Mouse (Mus musculus): ENCODE measurements around the gene Tex38. TPM values are rescaled to one million over a fixed set of nuclear protein-coding genes. Genes with fewer than 3 reads are reported as not detected.

Gene Tex38
- polyA plus RNA-seq, 1 experiment = not detected

DNA sequence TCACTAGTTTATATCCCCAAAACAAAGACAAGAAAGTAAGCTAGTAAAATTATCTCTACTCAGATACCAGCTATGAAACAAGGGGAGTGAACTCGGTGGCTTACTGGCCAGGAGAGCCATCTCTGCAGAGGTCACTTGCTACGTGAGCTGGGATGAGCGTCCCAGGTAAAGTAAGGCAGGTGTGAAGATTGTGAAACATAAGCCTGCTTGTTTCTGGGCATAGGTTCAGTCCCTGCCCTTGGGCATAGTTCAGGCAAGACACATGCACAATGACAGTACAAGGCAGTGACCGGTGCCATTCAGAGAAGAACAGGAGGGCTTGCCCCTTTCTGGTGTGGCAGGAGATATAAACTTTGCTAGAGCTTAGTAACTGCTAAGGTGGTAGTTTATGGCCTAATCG is 34.8 kb upstream of the Tex38 start:
- H3K36me3 ChIP-seq (ENCODE audit: control insufficient read depth, insufficient read depth) = no peaks in the 10 kb centered on the region
- no peaks in the 10 kb centered on the region for H3K79me3 ChIP-seq (ENCODE audit: low read depth)
- no peak overlapping the region for H3ac ChIP-seq (ENCODE audit: control insufficient read depth, insufficient read length, low read depth)
- TF ChIP-seq MYOG (IDR thresholded peaks at IDR 0.05; ENCODE audit: control insufficient read depth, extremely low read depth, insufficient read length) (no peak), MYOD1 (IDR thresholded peaks at IDR 0.05; ENCODE audit: control insufficient read depth, insufficient read length, low read depth) (no peak), CEBPB (IDR thresholded peaks at IDR 0.05; ENCODE audit: low read depth) (no peak), MAX (IDR thresholded peaks at IDR 0.05) (no peak), CTCF (IDR thresholded peaks at IDR 0.05; ENCODE audit: control insufficient read depth, insufficient read depth, insufficient read length) (no peak), FOSL1 (IDR thresholded peaks at IDR 0.05; ENCODE audit: insufficient read depth, low read length, poor library complexity, severe bottlenecking) (no peak), USF1 (IDR thresholded peaks at IDR 0.05; ENCODE audit: low read depth) (no peak)
- no peaks in the 10 kb centered on the region for H3K27me3 ChIP-seq (ENCODE audit: control insufficient read depth, insufficient read depth, insufficient read length)
- no peaks in the 10 kb centered on the region for H3K79me2 ChIP-seq (ENCODE audit: control insufficient read depth, insufficient read depth)
- no peak overlapping the region for H3K4me3 ChIP-seq (ENCODE audit: insufficient read depth, poor library complexity, severe bottlenecking)

DNA sequence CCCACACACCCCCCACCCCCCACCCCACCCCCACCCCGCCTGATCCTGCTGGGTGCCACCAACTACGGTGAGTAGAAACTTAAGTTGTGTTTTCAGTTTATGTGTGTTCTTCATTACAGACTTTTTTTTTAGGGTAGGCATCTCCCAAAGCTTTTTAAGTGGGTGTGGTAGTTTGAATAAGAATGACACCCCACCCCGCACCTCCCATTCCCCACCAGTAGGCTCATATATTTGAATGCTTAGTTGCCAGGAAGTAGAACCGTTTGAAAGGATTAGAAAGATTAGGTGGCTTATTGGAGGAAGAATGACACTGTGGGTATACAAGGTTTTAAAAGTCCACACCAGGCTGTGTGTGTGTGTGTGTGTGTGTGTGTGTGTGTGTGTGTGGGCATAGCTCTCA is 31.5 kb upstream of the Tex38 start:
- Histone ChIP-seq H3K27me3 (ENCODE audit: control insufficient read depth, insufficient read depth, insufficient read length) (no peaks in the 10 kb centered on the region), H3K79me3 (ENCODE audit: low read depth) (no peaks in the 10 kb centered on the region), H3K4me3 (ENCODE audit: insufficient read depth, poor library complexity, severe bottlenecking) (no peak overlapping the region), H3K79me2 (ENCODE audit: control insufficient read depth, insufficient read depth) (no peaks in the 10 kb centered on the region), H3ac (ENCODE audit: control insufficient read depth, insufficient read length, low read depth) (no peak overlapping the region), H3K36me3 (ENCODE audit: control insufficient read depth, insufficient read depth) (no peaks in the 10 kb centered on the region)
- TF ChIP-seq MAX (IDR thresholded peaks at IDR 0.05) (no peak), MYOD1 (IDR thresholded peaks at IDR 0.05; ENCODE audit: control insufficient read depth, insufficient read length, low read depth) (no peak), FOSL1 (IDR thresholded peaks at IDR 0.05; ENCODE audit: insufficient read depth, low read length, poor library complexity, severe bottlenecking) (no peak), USF1 (IDR thresholded peaks at IDR 0.05; ENCODE audit: low read depth) (no peak), MYOG (IDR thresholded peaks at IDR 0.05; ENCODE audit: control insufficient read depth, extremely low read depth, insufficient read length) (no peak), CEBPB (IDR thresholded peaks at IDR 0.05; ENCODE audit: low read depth) (no peak), CTCF (IDR thresholded peaks at IDR 0.05; ENCODE audit: control insufficient read depth, insufficient read depth, insufficient read length) (no peak)

DNA sequence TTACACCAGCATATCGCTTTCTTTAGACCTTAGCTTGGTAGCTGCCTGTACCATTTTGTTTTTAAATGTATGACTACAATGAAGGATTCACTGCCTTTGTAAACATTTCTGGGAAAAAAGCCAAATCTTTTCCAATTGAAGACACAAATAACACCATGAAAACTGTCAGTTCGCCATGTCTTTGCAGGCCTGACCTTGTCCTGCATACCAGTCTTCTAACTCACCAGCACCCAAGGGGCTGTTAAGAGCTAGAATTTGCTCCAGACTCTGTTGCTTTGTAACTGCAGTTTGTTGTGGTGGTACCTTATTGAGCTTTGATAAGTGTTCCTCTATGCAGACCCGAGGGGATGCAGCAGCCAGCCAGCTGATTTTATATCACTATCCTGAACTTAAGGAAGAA is 19.2 kb upstream of the Tex38 start:
- TF ChIP-seq USF1 (IDR thresholded peaks at IDR 0.05; ENCODE audit: low read depth) (no peak), FOSL1 (IDR thresholded peaks at IDR 0.05; ENCODE audit: insufficient read depth, low read length, poor library complexity, severe bottlenecking) (no peak), CTCF (IDR thresholded peaks at IDR 0.05; ENCODE audit: control insufficient read depth, insufficient read depth, insufficient read length) (no peak), MAX (IDR thresholded peaks at IDR 0.05) (no peak), CEBPB (IDR thresholded peaks at IDR 0.05; ENCODE audit: low read depth) (no peak), MYOG (IDR thresholded peaks at IDR 0.05; ENCODE audit: control insufficient read depth, extremely low read depth, insufficient read length) (no peak), MYOD1 (IDR thresholded peaks at IDR 0.05; ENCODE audit: control insufficient read depth, insufficient read length, low read depth) (no peak)
- no peak overlapping the region for H3K4me3 ChIP-seq (ENCODE audit: insufficient read depth, poor library complexity, severe bottlenecking)
- H3K79me3 ChIP-seq (ENCODE audit: low read depth) = no peaks in the 10 kb centered on the region
- H3K27me3 ChIP-seq (ENCODE audit: control insufficient read depth, insufficient read depth, insufficient read length) = no peaks in the 10 kb centered on the region
- no peak overlapping the region for H3ac ChIP-seq (ENCODE audit: control insufficient read depth, insufficient read length, low read depth)
- no peaks in the 10 kb centered on the region for H3K79me2 ChIP-seq (ENCODE audit: control insufficient read depth, insufficient read depth)
- H3K36me3 ChIP-seq (ENCODE audit: control insufficient read depth, insufficient read depth) = peaks cover 65% of the 10 kb centered on the region

DNA sequence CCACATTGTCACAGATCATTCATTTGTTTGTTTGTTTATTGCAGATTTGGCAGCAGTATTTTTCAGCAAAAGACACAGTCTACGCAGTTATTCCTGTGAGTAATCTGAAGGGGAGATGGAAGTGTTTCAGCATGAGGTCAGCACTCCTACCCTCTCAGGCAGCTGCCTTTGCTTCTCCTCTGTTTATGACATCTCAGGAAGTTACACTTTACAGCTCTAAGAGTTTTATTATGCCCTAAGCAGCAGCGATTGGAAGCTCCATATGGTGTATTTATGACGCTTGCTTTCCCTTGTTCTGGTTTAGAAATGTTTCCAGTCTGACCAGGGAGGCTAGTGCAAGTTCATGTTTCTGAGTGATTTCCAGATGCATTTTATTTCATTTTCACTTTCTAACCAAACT is 14.5 kb upstream of the Tex38 start:
- no peaks in the 10 kb centered on the region for H3K79me2 ChIP-seq (ENCODE audit: control insufficient read depth, insufficient read depth)
- no peak for TF ChIP-seq CTCF (IDR thresholded peaks at IDR 0.05; ENCODE audit: control insufficient read depth, insufficient read depth, insufficient read length)
- TF ChIP-seq MYOD1 (IDR thresholded peaks at IDR 0.05; ENCODE audit: control insufficient read depth, insufficient read length, low read depth) = no peak
- no peak for TF ChIP-seq USF1 (IDR thresholded peaks at IDR 0.05; ENCODE audit: low read depth)
- TF ChIP-seq MAX (IDR thresholded peaks at IDR 0.05) = no peak
- no peak for TF ChIP-seq CEBPB (IDR thresholded peaks at IDR 0.05; ENCODE audit: low read depth)
- no peak for TF ChIP-seq FOSL1 (IDR thresholded peaks at IDR 0.05; ENCODE audit: insufficient read depth, low read length, poor library complexity, severe bottlenecking)
- no peak for TF ChIP-seq MYOG (IDR thresholded peaks at IDR 0.05; ENCODE audit: control insufficient read depth, extremely low read depth, insufficient read length)
- no peak overlapping the region for H3ac ChIP-seq (ENCODE audit: control insufficient read depth, insufficient read length, low read depth)
- H3K27me3 ChIP-seq (ENCODE audit: control insufficient read depth, insufficient read depth, insufficient read length) = no peaks in the 10 kb centered on the region
- H3K79me3 ChIP-seq (ENCODE audit: low read depth) = no peaks in the 10 kb centered on the region
- H3K36me3 ChIP-seq (ENCODE audit: control insufficient read depth, insufficient read depth) = peaks cover 70% of the 10 kb centered on the region
- H3K4me3 ChIP-seq (ENCODE audit: insufficient read depth, poor library complexity, severe bottlenecking) = no peak overlapping the region

DNA sequence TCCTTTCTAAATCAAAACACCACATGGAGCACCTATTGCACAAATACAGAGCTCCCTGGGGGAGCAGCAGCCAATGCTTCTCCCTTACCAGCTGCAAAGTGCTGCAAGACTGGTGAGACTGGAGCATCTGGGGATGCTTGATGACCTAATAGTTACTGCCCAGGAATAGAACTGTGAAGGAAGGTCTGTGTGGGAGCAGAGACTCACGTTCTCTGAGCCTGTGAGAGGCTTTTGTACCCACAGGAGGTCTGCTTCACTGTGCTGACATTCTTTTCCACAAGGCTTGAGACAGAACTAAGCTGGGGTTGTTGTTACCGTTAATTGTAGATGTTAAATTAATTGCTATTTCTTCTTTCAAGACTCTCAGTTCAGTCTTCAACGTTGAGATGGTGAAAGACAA is 10.0 kb upstream of the Tex38 start:
- peaks cover 45% of the 10 kb centered on the region for H3K36me3 ChIP-seq (ENCODE audit: control insufficient read depth, insufficient read depth)
- no peak for TF ChIP-seq MYOG (IDR thresholded peaks at IDR 0.05; ENCODE audit: control insufficient read depth, extremely low read depth, insufficient read length)
- TF ChIP-seq FOSL1 (IDR thresholded peaks at IDR 0.05; ENCODE audit: insufficient read depth, low read length, poor library complexity, severe bottlenecking) = no peak
- no peak for TF ChIP-seq CTCF (IDR thresholded peaks at IDR 0.05; ENCODE audit: control insufficient read depth, insufficient read depth, insufficient read length)
- no peak for TF ChIP-seq CEBPB (IDR thresholded peaks at IDR 0.05; ENCODE audit: low read depth)
- no peak for TF ChIP-seq USF1 (IDR thresholded peaks at IDR 0.05; ENCODE audit: low read depth)
- TF ChIP-seq MYOD1 (IDR thresholded peaks at IDR 0.05; ENCODE audit: control insufficient read depth, insufficient read length, low read depth) = no peak
- TF ChIP-seq MAX (IDR thresholded peaks at IDR 0.05) = no peak
- no peaks in the 10 kb centered on the region for H3K79me2 ChIP-seq (ENCODE audit: control insufficient read depth, insufficient read depth)
- no peaks in the 10 kb centered on the region for H3K27me3 ChIP-seq (ENCODE audit: control insufficient read depth, insufficient read depth, insufficient read length)
- no peak overlapping the region for H3K4me3 ChIP-seq (ENCODE audit: insufficient read depth, poor library complexity, severe bottlenecking)
- H3K79me3 ChIP-seq (ENCODE audit: low read depth) = no peaks in the 10 kb centered on the region
- H3ac ChIP-seq (ENCODE audit: control insufficient read depth, insufficient read length, low read depth) = no peak overlapping the region

Data from C2C12 (cell line).